Mouse (Mus musculus): ENCODE data around the gene Zfp1. TPM values are rescaled to one million over a fixed set of nuclear protein-coding genes. Genes with fewer than 3 reads are reported as not detected.

Zfp1 gene
- polyA plus RNA-seq, 1 experiment from 2014 or later = 7.8 TPM

DNA sequence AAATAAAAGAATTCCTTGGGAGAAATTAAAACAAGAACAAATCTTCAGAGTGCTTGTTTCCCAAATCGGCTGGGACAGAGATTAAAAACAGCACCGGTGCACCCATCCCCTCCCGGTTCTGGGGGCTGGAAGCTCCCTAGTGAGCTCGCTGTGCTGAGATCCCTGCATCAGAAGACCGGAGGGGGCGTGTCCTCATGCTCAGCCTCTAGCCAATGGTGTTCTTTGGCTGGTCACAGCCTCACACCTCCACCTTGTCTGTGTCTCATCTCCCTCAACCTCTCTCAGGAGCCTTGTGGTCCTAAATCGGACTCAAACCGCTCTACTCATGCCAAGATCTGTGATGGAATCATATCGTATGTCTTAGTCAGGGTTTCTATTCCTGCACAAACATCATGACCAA, 39.3 kb downstream of the Zfp1 start:
- Histone ChIP-seq H3K27me3 (replicated peaks; ENCODE audit: control insufficient read depth, insufficient read depth, low read length) (no peaks in the 10 kb centered on the region), H3K4me1 (replicated peaks; ENCODE audit: control insufficient read depth, insufficient read depth, low read length) (no peaks in the 10 kb centered on the region), H3K9ac (ENCODE audit: low read depth, low read length) (no peak overlapping the region), H3K4me3 (ENCODE audit: low read depth, low read length) (no peak overlapping the region), H3K36me3 (ENCODE audit: control insufficient read depth, insufficient read depth) (no peaks in the 10 kb centered on the region), H3K27ac (ENCODE audit: low read depth, low read length) (no peak overlapping the region), H3K4me2 (replicated peaks; ENCODE audit: low read depth) (no peak overlapping the region), H3K9me3 (ENCODE audit: control insufficient read depth) (no peaks in the 10 kb centered on the region)
- ATAC-seq = no peak
- 27% methylated on average over 9 of the region's 9 CpGs for WGBS
- TF ChIP-seq CTCF (IDR thresholded peaks at IDR 0.05; ENCODE audit: low read depth) = no peak

GRCm38 (mm10) chr8:111686881-111687280, 43.7 kb downstream of the Zfp1 start:
- Histone ChIP-seq H3K9me3 (ENCODE audit: control insufficient read depth) (no peaks in the 10 kb centered on the region), H3K27ac (ENCODE audit: low read depth, low read length) (no peak overlapping the region), H3K4me2 (replicated peaks; ENCODE audit: low read depth) (no peak overlapping the region), H3K27me3 (replicated peaks; ENCODE audit: control insufficient read depth, insufficient read depth, low read length) (no peaks in the 10 kb centered on the region), H3K36me3 (ENCODE audit: control insufficient read depth, insufficient read depth) (no peaks in the 10 kb centered on the region), H3K9ac (ENCODE audit: low read depth, low read length) (no peak overlapping the region), H3K4me3 (ENCODE audit: low read depth, low read length) (no peak overlapping the region), H3K4me1 (replicated peaks; ENCODE audit: control insufficient read depth, insufficient read depth, low read length) (no peaks in the 10 kb centered on the region)
- WGBS = 74% methylated on average over 13 of the region's 13 CpGs
- ATAC-seq = no peak; the same call in 1 of the 2 replicates
- TF ChIP-seq CTCF (IDR thresholded peaks at IDR 0.05; ENCODE audit: low read depth) = no peak

DNA sequence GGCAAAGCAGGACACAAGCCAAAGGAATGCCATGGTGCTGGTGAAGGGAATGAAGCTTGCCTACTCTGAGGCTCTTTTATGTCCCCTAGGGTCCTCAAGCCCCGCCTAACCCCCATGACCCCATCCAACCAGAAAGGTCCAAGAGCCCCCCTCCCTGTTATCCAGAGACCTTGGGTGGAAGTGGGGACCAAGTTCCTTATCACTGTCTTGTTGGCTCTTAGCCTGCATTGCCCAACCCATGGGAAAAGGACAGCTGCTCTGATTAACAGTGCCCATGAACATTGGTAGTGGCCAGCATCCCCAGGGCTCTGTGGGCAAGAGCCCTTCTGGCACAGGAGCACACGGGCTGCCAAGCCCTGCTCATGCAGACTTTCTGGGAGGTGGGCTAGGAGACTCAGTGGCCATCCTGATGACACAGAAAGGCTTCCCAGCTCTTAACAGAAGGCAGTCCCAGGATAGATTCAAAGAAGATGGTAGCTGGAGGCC, 47.8 kb downstream of the Zfp1 start, which contains the start of gene Ctrb1:
Ctrb1 (minus strand) TSS at position 51 of the 486 bp plus-strand sequence.
- peak; percentile 21; the same call in 1 of the 2 replicates for ATAC-seq
- TF ChIP-seq CTCF (IDR thresholded peaks at IDR 0.05; ENCODE audit: low read depth) = no peak
- H3K27ac ChIP-seq (ENCODE audit: low read depth, low read length) = no peak within 1 kb of the TSS
- no peaks in the 10 kb centered on the region for H3K36me3 ChIP-seq (ENCODE audit: control insufficient read depth, insufficient read depth)
- no peaks in the 10 kb centered on the region for H3K9me3 ChIP-seq (ENCODE audit: control insufficient read depth)
- H3K4me3 ChIP-seq (ENCODE audit: low read depth, low read length) = no peak within 1 kb of the TSS
- no peak within 1 kb of the TSS for H3K9ac ChIP-seq (ENCODE audit: low read depth, low read length)
- H3K4me2 ChIP-seq (replicated peaks; ENCODE audit: low read depth) = no peak within 1 kb of the TSS
- no peaks in the 10 kb centered on the region for H3K4me1 ChIP-seq (replicated peaks; ENCODE audit: control insufficient read depth, insufficient read depth, low read length)
- no peaks in the 10 kb centered on the region for H3K27me3 ChIP-seq (replicated peaks; ENCODE audit: control insufficient read depth, insufficient read depth, low read length)
- 84% methylated on average over 2 of the region's 2 CpGs for WGBS

- Histone ChIP-seq H3K9me3 (ENCODE audit: control insufficient read depth) (no peaks in the 10 kb centered on the region), H3K4me1 (replicated peaks; ENCODE audit: control insufficient read depth, insufficient read depth, low read length) (no peaks in the 10 kb centered on the region), H3K9ac (ENCODE audit: low read depth, low read length) (no peak overlapping the region), H3K4me2 (replicated peaks; ENCODE audit: low read depth) (no peak overlapping the region), H3K4me3 (ENCODE audit: low read depth, low read length) (no peak overlapping the region), H3K27ac (ENCODE audit: low read depth, low read length) (no peak overlapping the region), H3K27me3 (replicated peaks; ENCODE audit: control insufficient read depth, insufficient read depth, low read length) (no peaks in the 10 kb centered on the region), H3K36me3 (ENCODE audit: control insufficient read depth, insufficient read depth) (no peaks in the 10 kb centered on the region)
- 28% methylated on average over 6 of the region's 6 CpGs for WGBS
- peak; percentile 45; the same call in 1 of the 2 replicates for ATAC-seq
- TF ChIP-seq CTCF (IDR thresholded peaks at IDR 0.05; ENCODE audit: low read depth) = no peak
These were observed 50.1 kb downstream of the Zfp1 start for GRCm38 (mm10) chr8:111693261-111693741.

DNA sequence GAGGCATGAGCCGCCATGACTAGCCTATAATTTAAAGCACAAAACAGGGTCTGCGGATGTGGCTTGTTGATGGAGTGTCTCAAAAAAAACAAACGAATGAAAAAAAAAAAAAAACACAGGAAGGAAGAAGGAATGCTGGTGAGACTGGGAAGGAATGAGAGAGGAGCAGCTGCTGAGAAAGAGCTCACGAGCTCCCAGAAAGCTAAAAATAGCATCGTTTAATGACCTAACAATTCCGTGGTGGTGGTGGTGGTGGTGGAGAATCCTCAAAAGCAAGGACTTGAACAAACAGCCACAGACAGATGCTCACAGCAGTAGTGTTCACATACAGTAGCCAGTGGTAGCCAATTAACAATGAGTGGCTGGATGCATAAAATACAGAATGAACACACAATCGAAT, 52.2 kb downstream of the Zfp1 start:
- Histone ChIP-seq H3K27ac (ENCODE audit: low read depth, low read length) (no peak overlapping the region), H3K4me2 (replicated peaks; ENCODE audit: low read depth) (no peak overlapping the region)

DNA sequence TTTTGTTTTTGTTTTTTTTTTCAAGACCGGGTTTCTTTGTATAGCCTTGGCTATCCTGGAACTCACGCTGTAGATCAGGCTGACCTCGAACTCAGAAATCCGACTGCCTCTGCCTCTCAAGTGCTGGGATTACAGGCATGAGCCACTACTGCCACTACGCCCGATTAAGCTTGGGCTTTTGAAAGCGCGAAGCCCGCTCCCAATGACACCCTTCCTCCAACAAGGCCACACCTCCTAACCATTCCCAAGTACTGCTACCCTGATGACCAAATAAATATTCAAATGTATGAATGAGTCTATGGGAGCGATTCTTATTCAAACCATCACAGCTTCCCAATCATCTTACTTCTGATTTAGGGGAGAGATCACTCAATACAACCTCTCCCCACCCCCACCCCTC, 54.5 kb downstream of the Zfp1 start:
- H3K4me1 ChIP-seq (replicated peaks; ENCODE audit: control insufficient read depth, insufficient read depth, low read length) = no peaks in the 10 kb centered on the region; the same call in 1 of the 2 replicates
- no peak for ATAC-seq
- H3K4me2 ChIP-seq (replicated peaks; ENCODE audit: low read depth) = no peak overlapping the region
- H3K9me3 ChIP-seq (ENCODE audit: control insufficient read depth) = no peaks in the 10 kb centered on the region
- 85% methylated on average over 10 of the region's 10 CpGs for WGBS
- H3K9ac ChIP-seq (ENCODE audit: low read depth, low read length) = no peak overlapping the region
- no peak for TF ChIP-seq CTCF (IDR thresholded peaks at IDR 0.05; ENCODE audit: low read depth)
- no peaks in the 10 kb centered on the region for H3K36me3 ChIP-seq (ENCODE audit: control insufficient read depth, insufficient read depth)
- H3K27ac ChIP-seq (ENCODE audit: low read depth, low read length) = no peak overlapping the region
- H3K4me3 ChIP-seq (ENCODE audit: low read depth, low read length) = no peak overlapping the region
- H3K27me3 ChIP-seq (replicated peaks; ENCODE audit: control insufficient read depth, insufficient read depth, low read length) = no peaks in the 10 kb centered on the region

More for the DNA sequence above, 52.2 kb downstream of the Zfp1 start:
- Histone ChIP-seq H3K36me3 (ENCODE audit: control insufficient read depth, insufficient read depth) (no peaks in the 10 kb centered on the region), H3K27me3 (replicated peaks; ENCODE audit: control insufficient read depth, insufficient read depth, low read length) (no peaks in the 10 kb centered on the region), H3K9me3 (ENCODE audit: control insufficient read depth) (no peaks in the 10 kb centered on the region), H3K9ac (ENCODE audit: low read depth, low read length) (no peak overlapping the region), H3K4me3 (ENCODE audit: low read depth, low read length) (no peak overlapping the region), H3K4me1 (replicated peaks; ENCODE audit: control insufficient read depth, insufficient read depth, low read length) (no peaks in the 10 kb centered on the region)
- TF ChIP-seq CTCF (IDR thresholded peaks at IDR 0.05; ENCODE audit: low read depth) = no peak
- WGBS = 64% methylated on average over 7 of the region's 7 CpGs
- ATAC-seq = no peak
